Mouse (Mus musculus) limb, embryonic 14.5 days (tissue): ENCODE measurements at regions not wholly inside any gene's neighbourhood (a gene's known extent, or its start where the extent isn't known, plus 50 kb on each side); places are given as distances from the start of the nearest gene placed in this dataset.

Experiments used
- ATAC-seq: fragments of 200-750 bp; cut with Nextera tagmentation; 2 replicates; pipeline ENCODE4 v1.8.0; 2017; ENCODE audit warnings: low read depth, moderate number of reproducible peaks, moderate TSS enrichment; ENCODE audit not compliant: low FRiP score
- DNase-seq: peaks from one replicate; pipeline ENCODE4 v3.0.0-alpha.2; 2015; ENCODE audit warnings: low spot score
- H3K27ac ChIP-seq: fragments of 300-500 bp; sonication (generic); replicated peaks from 2 replicates; pipeline ENCODE4 v1.5.1; 2014; ENCODE audit warnings: low read depth, mild to moderate bottlenecking, low read length, moderate library complexity, mixed read lengths
- H3K27me3 ChIP-seq: fragments of 300-500 bp; sonication (generic); 2 replicates; pipeline ENCODE4 v1.6.1; 2014; ENCODE audit warnings: low read length, mixed read lengths; ENCODE audit not compliant: control insufficient read depth, insufficient read depth
- H3K36me3 ChIP-seq: fragments of 300-500 bp; sonication (generic); 2 replicates; pipeline ENCODE4 v1.6.1; 2014; ENCODE audit warnings: mild to moderate bottlenecking, low read length, moderate library complexity, mixed read lengths; ENCODE audit not compliant: control insufficient read depth, insufficient read depth
- H3K4me1 ChIP-seq: fragments of 300-500 bp; sonication (generic); 2 replicates; pipeline ENCODE4 v1.6.1; 2014; ENCODE audit warnings: antibody characterized with exemption, low read length, mixed read lengths; ENCODE audit not compliant: control insufficient read depth, insufficient read depth
- H3K4me2 ChIP-seq: fragments of 300-500 bp; sonication (generic); replicated peaks from 2 replicates; pipeline ENCODE4 v1.6.1; 2014; ENCODE audit warnings: low read depth, mild to moderate bottlenecking, low read length, moderate library complexity; ENCODE audit not compliant: severe bottlenecking
- H3K4me3 ChIP-seq: fragments of 300-500 bp; sonication (generic); replicated peaks from 2 replicates; pipeline ENCODE4 v1.5.1; 2014; ENCODE audit warnings: low read length
- H3K9ac ChIP-seq: fragments of 300-500 bp; sonication (generic); 2 replicates; pipeline ENCODE4 v1.6.1; 2014; ENCODE audit warnings: mild to moderate bottlenecking, low read depth, low read length, moderate library complexity; ENCODE audit not compliant: severe bottlenecking
- H3K9me3 ChIP-seq: fragments of 300-500 bp; sonication (generic); 2 replicates; pipeline ENCODE4 v1.6.1; 2016; ENCODE audit warnings: low read length; ENCODE audit not compliant: control insufficient read depth
- POLR2A ChIP-seq: fragments of 200-500 bp; IDR thresholded peaks from 2 replicates; pipeline ENCODE4 v1.8.0; 2012; ENCODE audit warnings: inconsistent platforms, mild to moderate bottlenecking, moderate library complexity, borderline replicate concordance; ENCODE audit not compliant: insufficient read depth, insufficient read length; ENCODE audit errors: extremely low read depth
- WGBS: fragments of 180-500 bp; shearing (Covaris S2); extraction: QIAGEN DNeasy Blood & Tissue Kit; methylation state at CpG from one replicate; pipeline ENCODE4 v1.1.7; 2014; 5-methylcytosine and 5-hydroxymethylcytosine counted together

DNA sequence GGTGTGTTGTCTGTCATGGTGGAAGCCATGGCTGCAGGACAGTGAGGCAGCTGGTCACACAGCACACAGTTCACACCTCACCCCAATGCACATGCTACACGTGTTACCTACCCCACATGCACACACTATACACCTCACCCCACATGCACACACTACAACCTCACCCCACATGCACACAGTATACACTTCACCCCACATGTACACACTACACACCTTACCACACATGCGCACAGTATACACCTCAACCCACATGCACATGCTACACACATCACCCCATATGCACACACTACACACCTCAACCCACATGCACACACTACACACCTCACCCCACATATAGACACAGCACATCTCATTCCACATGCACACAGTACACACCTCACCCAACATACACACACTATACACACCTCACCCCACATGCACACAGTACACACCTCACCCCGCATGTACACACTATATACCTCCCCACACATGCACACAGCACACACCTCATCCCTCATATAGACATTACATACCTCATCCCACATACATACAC lies 103.3 kb upstream of the Gm26897 start:
- ATAC-seq = no peak
- whole genome bisulfite sequencing = 94% methylated on average over 3 of the region's 3 CpGs
- H3K36me3 ChIP-seq = no peaks in the 10 kb centered on the region

DNA sequence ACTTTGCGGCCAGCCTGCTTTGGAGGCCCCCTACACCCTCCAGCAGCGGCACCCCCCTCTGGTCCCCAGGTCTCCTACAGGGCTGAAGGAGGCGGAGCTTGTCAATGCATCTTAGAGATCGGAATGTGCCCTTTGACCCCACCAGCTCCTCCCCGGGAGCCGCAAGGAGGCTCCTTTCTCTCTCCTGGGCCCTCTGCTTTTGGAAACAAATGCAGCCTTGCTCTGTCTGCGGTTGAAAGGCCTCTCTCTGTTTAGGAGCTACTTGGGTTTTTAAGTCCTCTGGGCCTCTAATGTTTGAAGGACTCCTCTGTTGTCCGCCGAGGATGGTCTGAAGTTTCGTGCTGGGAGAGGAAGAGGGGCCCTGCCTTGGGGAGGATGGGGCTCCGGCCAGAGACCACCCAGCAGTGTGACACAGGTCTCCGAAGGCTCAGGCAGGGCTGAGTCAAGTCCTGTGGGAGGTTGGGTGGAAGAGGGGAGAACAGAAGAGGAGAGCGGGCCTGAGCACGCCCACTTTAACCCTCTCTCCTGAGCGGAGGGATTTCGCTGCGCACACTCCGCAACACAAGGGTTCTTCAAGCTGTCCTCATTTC lies 102.1 kb upstream of the Gm26897 start:
- H3K9me3 ChIP-seq = peaks cover 4% of the 10 kb centered on the region; the same call in 1 of the 2 replicates
- no peaks in the 10 kb centered on the region for H3K27me3 ChIP-seq
- TF ChIP-seq POLR2A = no peak
- no peak overlapping the region for H3K4me3 ChIP-seq
- no peak for DNase-seq
- no peaks in the 10 kb centered on the region for H3K36me3 ChIP-seq
- peak overlapping the region; percentile 40; the same call in 1 of the 2 replicates for H3K27ac ChIP-seq
- 0 out of 2 replicates have a peak overlapping the region, but pooled peaks have one; percentile 2 for H3K4me2 ChIP-seq
- peak; percentile 43; the same call in 1 of the 2 replicates for ATAC-seq
- H3K4me1 ChIP-seq = peaks cover 15% of the 10 kb centered on the region
- peak overlapping the region; percentile 25; the same call in 1 of the 2 replicates for H3K9ac ChIP-seq
- 23% methylated on average over 18 of the region's 18 CpGs for WGBS

More for the DNA sequence above, 103.3 kb upstream of the Gm26897 start:
- Histone ChIP-seq H3K9ac (no peak overlapping the region), H3K27me3 (no peaks in the 10 kb centered on the region), H3K9me3 (peaks cover 4% of the 10 kb centered on the region; the same call in 1 of the 2 replicates), H3K4me2 (no peak overlapping the region), H3K27ac (no peak overlapping the region), H3K4me3 (no peak overlapping the region), H3K4me1 (peaks cover 15% of the 10 kb centered on the region)
- no peak for TF ChIP-seq POLR2A
- no peak for DNase-seq

DNA sequence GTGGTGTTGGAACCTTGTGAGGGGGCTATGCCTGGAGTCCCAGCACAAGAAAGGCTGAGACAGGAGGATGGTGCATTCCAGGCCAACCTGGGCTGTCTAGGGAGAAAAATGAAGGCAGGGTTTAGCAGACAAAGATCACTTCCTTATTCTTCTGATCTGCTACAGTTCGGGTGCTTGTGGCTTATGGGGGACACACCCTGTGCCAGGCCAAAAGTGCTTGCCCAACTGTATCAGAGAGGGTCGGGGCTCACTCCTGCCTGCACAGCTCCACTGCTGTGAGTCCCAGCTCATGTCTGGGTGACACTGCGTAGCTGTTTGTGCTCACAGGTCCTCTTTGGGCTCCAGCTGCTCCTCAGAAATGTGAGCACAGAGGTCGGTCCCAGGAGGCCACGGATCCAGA lies 98.6 kb upstream of the Gm26897 start:
- H3K4me3 ChIP-seq = no peak overlapping the region
- no peaks in the 10 kb centered on the region for H3K27me3 ChIP-seq
- no peak for TF ChIP-seq POLR2A
- WGBS = 75% methylated on average over 5 of the region's 5 CpGs
- no peak overlapping the region for H3K27ac ChIP-seq
- no peak for DNase-seq
- H3K4me1 ChIP-seq = peaks cover 20% of the 10 kb centered on the region
- no peaks in the 10 kb centered on the region for H3K36me3 ChIP-seq
- no peak overlapping the region for H3K9ac ChIP-seq
- no peak overlapping the region for H3K4me2 ChIP-seq
- no peak for ATAC-seq
- peaks cover 4% of the 10 kb centered on the region; the same call in 1 of the 2 replicates for H3K9me3 ChIP-seq

DNA sequence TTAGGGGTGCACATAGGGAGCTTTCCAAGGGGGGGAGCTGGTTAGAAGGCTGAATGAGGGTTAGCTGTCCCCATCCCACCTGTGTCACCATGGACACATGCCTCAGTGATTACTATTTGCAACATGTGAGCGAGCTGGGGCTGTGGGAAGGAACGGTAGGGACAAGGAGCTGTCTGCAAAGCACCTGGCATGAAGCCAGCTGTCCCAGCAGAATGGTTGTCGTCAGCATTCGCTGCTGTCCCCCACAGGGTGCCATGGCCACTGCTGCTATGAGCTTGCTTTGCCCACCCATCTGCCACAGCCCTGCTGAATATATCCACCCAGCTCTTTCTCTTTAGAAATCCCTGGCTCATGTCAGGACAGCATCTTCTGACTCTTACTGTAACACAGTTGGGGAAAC lies 96.8 kb upstream of the Gm26897 start:
- peaks cover 12% of the 10 kb centered on the region for H3K4me1 ChIP-seq
- ATAC-seq = no peak
- DNase-seq = no peak
- peaks cover 4% of the 10 kb centered on the region; the same call in 1 of the 2 replicates for H3K9me3 ChIP-seq
- H3K4me3 ChIP-seq = no peak overlapping the region
- H3K9ac ChIP-seq = no peak overlapping the region
- no peak overlapping the region for H3K4me2 ChIP-seq
- H3K27me3 ChIP-seq = no peaks in the 10 kb centered on the region
- no peak overlapping the region for H3K27ac ChIP-seq
- no peaks in the 10 kb centered on the region for H3K36me3 ChIP-seq
- TF ChIP-seq POLR2A = no peak
- WGBS = 28% methylated on average over 4 of the region's 4 CpGs

DNA sequence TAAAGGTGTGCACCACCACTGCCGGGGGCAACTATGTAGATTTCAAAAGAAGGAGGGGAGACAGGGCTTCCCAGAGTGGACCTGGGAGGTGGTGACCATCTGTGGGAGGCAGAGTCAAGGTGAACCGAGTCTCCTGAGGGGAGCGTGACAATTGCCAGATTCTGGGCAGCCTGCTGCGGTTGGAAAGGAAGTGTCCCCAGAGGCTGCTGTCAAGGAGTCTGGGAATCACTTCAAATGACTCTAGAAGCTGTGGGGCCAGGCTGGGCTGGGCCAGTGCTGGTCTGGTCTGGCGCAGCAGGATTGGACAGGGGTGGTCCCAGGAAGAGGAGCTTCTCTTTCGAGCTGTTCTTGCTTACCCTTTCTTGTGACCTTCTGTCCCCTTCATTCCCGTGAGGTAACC lies 95.4 kb upstream of the Gm26897 start:
- Histone ChIP-seq H3K27me3 (no peaks in the 10 kb centered on the region), H3K4me3 (no peak overlapping the region), H3K4me1 (peaks cover 11% of the 10 kb centered on the region), H3K4me2 (no peak overlapping the region), H3K9me3 (no peaks in the 10 kb centered on the region), H3K27ac (no peak overlapping the region), H3K36me3 (no peaks in the 10 kb centered on the region), H3K9ac (no peak overlapping the region)
- ATAC-seq (no peak), DNase-seq (no peak)
- 66% methylated on average over 7 of the region's 7 CpGs for WGBS
- no peak for TF ChIP-seq POLR2A
